Mouse (Mus musculus) kidney, embryonic 14.5 days (tissue): ENCODE results near the gene Ccn1. TPM values are rescaled to one million over a fixed set of nuclear protein-coding genes. Genes with fewer than 3 reads are reported as not detected.

Experiments used
- ATAC-seq: fragments of 200-750 bp; cut with Nextera tagmentation; 2 replicates; pipeline ENCODE4 v1.8.0; 2017; ENCODE audit warnings: moderate number of reproducible peaks, mild to moderate bottlenecking, moderate TSS enrichment, moderate library complexity; ENCODE audit not compliant: low FRiP score, low TSS enrichment
- H3K27ac ChIP-seq: fragments of 300-500 bp; sonication (generic); 2 replicates; pipeline ENCODE4 v1.5.1; 2014; ENCODE audit warnings: low read depth, mild to moderate bottlenecking, low read length, moderate library complexity, mixed read lengths
- H3K27me3 ChIP-seq: fragments of 300-500 bp; sonication (generic); 2 replicates; pipeline ENCODE4 v1.6.1; 2014; ENCODE audit warnings: mild to moderate bottlenecking, low read length; ENCODE audit not compliant: control insufficient read depth, insufficient read depth
- H3K36me3 ChIP-seq: fragments of 300-500 bp; sonication (generic); 2 replicates; pipeline ENCODE4 v1.6.1; 2014; ENCODE audit warnings: low read length, mixed read lengths; ENCODE audit not compliant: control insufficient read depth, insufficient read depth
- H3K4me1 ChIP-seq: fragments of 300-500 bp; sonication (generic); 2 replicates; pipeline ENCODE4 v1.6.1; 2014; ENCODE audit warnings: low read length, mixed read lengths; ENCODE audit not compliant: control insufficient read depth, insufficient read depth
- H3K4me2 ChIP-seq: fragments of 300-500 bp; sonication (generic); replicated peaks from 2 replicates; pipeline ENCODE4 v1.6.1; 2014; ENCODE audit warnings: low read depth, mild to moderate bottlenecking, low read length
- H3K4me3 ChIP-seq: fragments of 300-500 bp; sonication (generic); 2 replicates; pipeline ENCODE4 v1.5.1; 2014; ENCODE audit warnings: mild to moderate bottlenecking, low read length
- H3K9ac ChIP-seq: fragments of 300-500 bp; sonication (generic); 2 replicates; pipeline ENCODE4 v1.6.1; 2014; ENCODE audit warnings: low read depth, mild to moderate bottlenecking, low read length, moderate library complexity
- H3K9me3 ChIP-seq: fragments of 300-500 bp; sonication (generic); 2 replicates; pipeline ENCODE4 v1.6.1; 2016; ENCODE audit warnings: low read length; ENCODE audit not compliant: control insufficient read depth
- WGBS: fragments of 180-500 bp; shearing (Covaris S2); extraction: QIAGEN DNeasy Blood & Tissue Kit; methylation state at CpG from one replicate; pipeline ENCODE4 v1.1.7; 2014; 5-methylcytosine and 5-hydroxymethylcytosine counted together
- polyA plus RNA-seq: library from polyadenylated mRNA; unstranded; fragments of >200 nt; fragmentation: Nextera tagmentation; extraction: Ambion mirVana; gene quantifications from 2 replicates; pipeline ENCODE4 v1.2.1, GENCODE M21; 2014

Ccn1 gene
- polyA plus RNA-seq, 1 experiment from 2014 or later: 30.9 TPM

GRCm38 (mm10) chr3:145680686-145681085 lies 30.9 kb upstream of the Ccn1 start:
- 95% methylated on average over 5 of the region's 5 CpGs for WGBS
- Histone ChIP-seq H3K27me3 (no peaks in the 10 kb centered on the region), H3K9me3 (no peaks in the 10 kb centered on the region; the same call in 1 of the 2 replicates), H3K4me3 (no peak overlapping the region), H3K36me3 (no peaks in the 10 kb centered on the region), H3K27ac (no peak overlapping the region), H3K9ac (no peak overlapping the region), H3K4me2 (no peak overlapping the region), H3K4me1 (peaks cover 4% of the 10 kb centered on the region; the same call in 1 of the 2 replicates)
- no peak for ATAC-seq

GRCm38 (mm10) chr3:145676212-145676611 lies 26.4 kb upstream of the Ccn1 start:
- Histone ChIP-seq H3K4me2 (no peak overlapping the region), H3K4me3 (no peak overlapping the region), H3K9me3 (no peaks in the 10 kb centered on the region; the same call in 1 of the 2 replicates), H3K27ac (no peak overlapping the region), H3K9ac (no peak overlapping the region), H3K27me3 (no peaks in the 10 kb centered on the region), H3K36me3 (no peaks in the 10 kb centered on the region), H3K4me1 (no peaks in the 10 kb centered on the region)
- WGBS: 75% methylated on average over 6 of the region's 6 CpGs
- no peak for ATAC-seq

GRCm38 (mm10) chr3:145674815-145675214 lies 25.0 kb upstream of the Ccn1 start:
- H3K4me2 ChIP-seq: no peak overlapping the region
- H3K9me3 ChIP-seq: no peaks in the 10 kb centered on the region
- no peak overlapping the region for H3K27ac ChIP-seq
- no peak overlapping the region for H3K9ac ChIP-seq
- H3K4me3 ChIP-seq: no peak overlapping the region
- H3K27me3 ChIP-seq: no peaks in the 10 kb centered on the region
- H3K36me3 ChIP-seq: no peaks in the 10 kb centered on the region
- WGBS: 79% methylated on average over 2 of the region's 2 CpGs
- H3K4me1 ChIP-seq: no peaks in the 10 kb centered on the region
- no peak for ATAC-seq

GRCm38 (mm10) chr3:145666383-145666782 lies 16.6 kb upstream of the Ccn1 start:
- no peaks in the 10 kb centered on the region for H3K4me1 ChIP-seq
- H3K4me2 ChIP-seq: no peak overlapping the region
- H3K9ac ChIP-seq: no peak overlapping the region
- WGBS: 92% methylated on average over 4 of the region's 4 CpGs
- H3K27me3 ChIP-seq: no peaks in the 10 kb centered on the region
- H3K36me3 ChIP-seq: no peaks in the 10 kb centered on the region
- H3K9me3 ChIP-seq: no peaks in the 10 kb centered on the region
- no peak overlapping the region for H3K4me3 ChIP-seq
- H3K27ac ChIP-seq: no peak overlapping the region
- ATAC-seq: no peak

GRCm38 (mm10) chr3:145656993-145657713 lies 7.4 kb upstream of the Ccn1 start:
- Histone ChIP-seq H3K9me3 (no peaks in the 10 kb centered on the region), H3K27me3 (no peaks in the 10 kb centered on the region), H3K36me3 (0 out of 2 replicates have a peak, but pooled peaks cover 2% of the 10 kb centered on the region), H3K4me3 (no peak overlapping the region), H3K4me1 (peaks cover 8% of the 10 kb centered on the region), H3K27ac (no peak overlapping the region), H3K9ac (no peak overlapping the region), H3K4me2 (no peak overlapping the region)
- no peak for ATAC-seq
- WGBS: 73% methylated on average over 14 of the region's 14 CpGs

- Histone ChIP-seq H3K4me3 (no peak overlapping the region), H3K27me3 (no peaks in the 10 kb centered on the region), H3K36me3 (0 out of 2 replicates have a peak, but pooled peaks cover 2% of the 10 kb centered on the region), H3K9me3 (no peaks in the 10 kb centered on the region), H3K4me1 (peaks cover 12% of the 10 kb centered on the region), H3K27ac (no peak overlapping the region), H3K9ac (no peak overlapping the region), H3K4me2 (no peak overlapping the region)
- 81% methylated on average over 6 of the region's 6 CpGs for WGBS
- ATAC-seq: no peak
These were observed 5.2 kb upstream of the Ccn1 start for GRCm38 (mm10) chr3:145654944-145655343.

- H3K36me3 ChIP-seq: 0 out of 2 replicates have a peak, but pooled peaks cover 2% of the 10 kb centered on the region
- H3K4me2 ChIP-seq: peak overlapping the region; percentile 79
- no peak overlapping the region for H3K27ac ChIP-seq
- H3K27me3 ChIP-seq: no peaks in the 10 kb centered on the region
- H3K4me3 ChIP-seq: no peak overlapping the region
- 68% methylated on average over 9 of the region's 9 CpGs for WGBS
- H3K9ac ChIP-seq: peak overlapping the region; percentile 65; the same call in 1 of the 2 replicates
- H3K4me1 ChIP-seq: peaks cover 12% of the 10 kb centered on the region
- no peak for ATAC-seq
- H3K9me3 ChIP-seq: no peaks in the 10 kb centered on the region
These were observed 4.2 kb upstream of the Ccn1 start for GRCm38 (mm10) chr3:145654028-145654427.

GRCm38 (mm10) chr3:145653191-145653940 lies 3.6 kb upstream of the Ccn1 start:
- H3K4me1 ChIP-seq: peaks cover 16% of the 10 kb centered on the region
- peak; percentile 63 for ATAC-seq
- H3K4me3 ChIP-seq: peak overlapping the region; percentile 43
- H3K27ac ChIP-seq: peak overlapping the region; percentile 79
- whole genome bisulfite sequencing: under 1% methylated on average over 53 of the region's 53 CpGs
- H3K9me3 ChIP-seq: no peaks in the 10 kb centered on the region
- peak overlapping the region; percentile 79 for H3K4me2 ChIP-seq
- H3K27me3 ChIP-seq: no peaks in the 10 kb centered on the region
- H3K36me3 ChIP-seq: 0 out of 2 replicates have a peak, but pooled peaks cover 2% of the 10 kb centered on the region
- H3K9ac ChIP-seq: peak overlapping the region; percentile 65
